Mouse (Mus musculus): ENCODE data around the gene Ina. TPM values are rescaled to one million over a fixed set of nuclear protein-coding genes. Genes with fewer than 3 reads are reported as not detected.

The Ina gene
- polyA plus RNA-seq, 1 experiment, result 0.31 TPM

- H3K4me3 ChIP-seq (ENCODE audit: insufficient read depth, low read depth, low read length), result no peak overlapping the region
- no peak overlapping the region for H3K27ac ChIP-seq (ENCODE audit: insufficient read depth, low read depth, low read length)
- no peak for DNase-seq
- H3K4me1 ChIP-seq (ENCODE audit: control insufficient read depth, insufficient read depth, low read length), result no peaks in the 10 kb centered on the region
- no peaks in the 10 kb centered on the region for H3K36me3 ChIP-seq (ENCODE audit: control insufficient read depth, insufficient read depth, low read length)
- TF ChIP-seq POLR2A (IDR thresholded peaks at IDR 0.05; ENCODE audit: low read depth, low read length) (no peak), CTCF (conservative IDR thresholded peaks at IDR 0.05; ENCODE audit: insufficient read depth, insufficient read length, low read depth, low read length) (no peak)
- no peaks in the 10 kb centered on the region; the same call in 1 of the 2 replicates for H3K27me3 ChIP-seq (replicated peaks; ENCODE audit: control insufficient read depth, insufficient read depth, low read length)
- 81% methylated on average over 13 of the region's 13 CpGs for WGBS
Observed at GRCm38 (mm10) chr19:47023546-47023945, 9.0 kb downstream of the Ina start.

GRCm38 (mm10) chr19:47024954-47025353 lies 10.5 kb downstream of the Ina start:
- 69% methylated on average over 10 of the region's 10 CpGs for WGBS
- TF ChIP-seq POLR2A (IDR thresholded peaks at IDR 0.05; ENCODE audit: low read depth, low read length), result no peak
- TF ChIP-seq CTCF (conservative IDR thresholded peaks at IDR 0.05; ENCODE audit: insufficient read depth, insufficient read length, low read depth, low read length), result no peak
- no peaks in the 10 kb centered on the region for H3K27me3 ChIP-seq (replicated peaks; ENCODE audit: control insufficient read depth, insufficient read depth, low read length)
- H3K27ac ChIP-seq (ENCODE audit: insufficient read depth, low read depth, low read length), result no peak overlapping the region
- DNase-seq, result no peak
- no peaks in the 10 kb centered on the region for H3K36me3 ChIP-seq (ENCODE audit: control insufficient read depth, insufficient read depth, low read length)
- H3K4me1 ChIP-seq (ENCODE audit: control insufficient read depth, insufficient read depth, low read length), result no peaks in the 10 kb centered on the region
- H3K4me3 ChIP-seq (ENCODE audit: insufficient read depth, low read depth, low read length), result no peak overlapping the region

- Histone ChIP-seq H3K27ac (ENCODE audit: insufficient read depth, low read depth, low read length) (no peak overlapping the region), H3K4me1 (ENCODE audit: control insufficient read depth, insufficient read depth, low read length) (no peaks in the 10 kb centered on the region), H3K36me3 (ENCODE audit: control insufficient read depth, insufficient read depth, low read length) (no peaks in the 10 kb centered on the region), H3K27me3 (replicated peaks; ENCODE audit: control insufficient read depth, insufficient read depth, low read length) (no peaks in the 10 kb centered on the region), H3K4me3 (ENCODE audit: insufficient read depth, low read depth, low read length) (no peak overlapping the region)
- TF ChIP-seq CTCF (conservative IDR thresholded peaks at IDR 0.05; ENCODE audit: insufficient read depth, insufficient read length, low read depth, low read length), result no peak
- TF ChIP-seq POLR2A (IDR thresholded peaks at IDR 0.05; ENCODE audit: low read depth, low read length), result no peak
- no peak for DNase-seq
- WGBS, result 76% methylated on average over 4 of the region's 4 CpGs
Observed at GRCm38 (mm10) chr19:47026513-47026912, 12.0 kb downstream of the Ina start.

- H3K4me1 ChIP-seq (ENCODE audit: control insufficient read depth, insufficient read depth, low read length), result no peaks in the 10 kb centered on the region
- no peak for DNase-seq
- H3K4me3 ChIP-seq (ENCODE audit: insufficient read depth, low read depth, low read length), result no peak overlapping the region
- TF ChIP-seq CTCF (conservative IDR thresholded peaks at IDR 0.05; ENCODE audit: insufficient read depth, insufficient read length, low read depth, low read length), result no peak
- TF ChIP-seq POLR2A (IDR thresholded peaks at IDR 0.05; ENCODE audit: low read depth, low read length), result no peak
- no peaks in the 10 kb centered on the region for H3K27me3 ChIP-seq (replicated peaks; ENCODE audit: control insufficient read depth, insufficient read depth, low read length)
- H3K36me3 ChIP-seq (ENCODE audit: control insufficient read depth, insufficient read depth, low read length), result no peaks in the 10 kb centered on the region; the same call in none of the 2 replicates
- 75% methylated on average over 9 of the region's 9 CpGs for WGBS
- no peak overlapping the region for H3K27ac ChIP-seq (ENCODE audit: insufficient read depth, low read depth, low read length)
Observed at GRCm38 (mm10) chr19:47029796-47030195, 15.3 kb downstream of the Ina start.

- no peaks in the 10 kb centered on the region for H3K4me1 ChIP-seq (ENCODE audit: control insufficient read depth, insufficient read depth, low read length)
- H3K4me3 ChIP-seq (ENCODE audit: insufficient read depth, low read depth, low read length), result no peak overlapping the region
- no peak overlapping the region for H3K27ac ChIP-seq (ENCODE audit: insufficient read depth, low read depth, low read length)
- 92% methylated on average over 6 of the region's 6 CpGs for WGBS
- TF ChIP-seq CTCF (conservative IDR thresholded peaks at IDR 0.05; ENCODE audit: insufficient read depth, insufficient read length, low read depth, low read length) (no peak), POLR2A (IDR thresholded peaks at IDR 0.05; ENCODE audit: low read depth, low read length) (no peak)
- no peak for DNase-seq
- no peaks in the 10 kb centered on the region for H3K27me3 ChIP-seq (replicated peaks; ENCODE audit: control insufficient read depth, insufficient read depth, low read length)
- no peaks in the 10 kb centered on the region; the same call in none of the 2 replicates for H3K36me3 ChIP-seq (ENCODE audit: control insufficient read depth, insufficient read depth, low read length)
Observed at GRCm38 (mm10) chr19:47031770-47032169, 17.3 kb downstream of the Ina start.

GRCm38 (mm10) chr19:47034916-47035315 lies 20.4 kb downstream of the Ina start:
- no peak overlapping the region for H3K27ac ChIP-seq (ENCODE audit: insufficient read depth, low read depth, low read length)
- H3K27me3 ChIP-seq (replicated peaks; ENCODE audit: control insufficient read depth, insufficient read depth, low read length), result no peaks in the 10 kb centered on the region
- TF ChIP-seq POLR2A (IDR thresholded peaks at IDR 0.05; ENCODE audit: low read depth, low read length) (no peak), CTCF (conservative IDR thresholded peaks at IDR 0.05; ENCODE audit: insufficient read depth, insufficient read length, low read depth, low read length) (no peak)
- no peak overlapping the region for H3K4me3 ChIP-seq (ENCODE audit: insufficient read depth, low read depth, low read length)
- DNase-seq, result no peak
- peaks cover 1% of the 10 kb centered on the region for H3K36me3 ChIP-seq (ENCODE audit: control insufficient read depth, insufficient read depth, low read length)
- 88% methylated on average over 4 of the region's 4 CpGs for WGBS
- no peaks in the 10 kb centered on the region for H3K4me1 ChIP-seq (ENCODE audit: control insufficient read depth, insufficient read depth, low read length)

- no peaks in the 10 kb centered on the region for H3K4me1 ChIP-seq (ENCODE audit: control insufficient read depth, insufficient read depth, low read length)
- 88% methylated on average over 3 of the region's 3 CpGs for WGBS
- DNase-seq, result no peak
- TF ChIP-seq POLR2A (IDR thresholded peaks at IDR 0.05; ENCODE audit: low read depth, low read length) (no peak), CTCF (conservative IDR thresholded peaks at IDR 0.05; ENCODE audit: insufficient read depth, insufficient read length, low read depth, low read length) (no peak)
- H3K4me3 ChIP-seq (ENCODE audit: insufficient read depth, low read depth, low read length), result no peak overlapping the region
- H3K27me3 ChIP-seq (replicated peaks; ENCODE audit: control insufficient read depth, insufficient read depth, low read length), result no peaks in the 10 kb centered on the region
- peaks cover 1% of the 10 kb centered on the region for H3K36me3 ChIP-seq (ENCODE audit: control insufficient read depth, insufficient read depth, low read length)
- no peak overlapping the region for H3K27ac ChIP-seq (ENCODE audit: insufficient read depth, low read depth, low read length)
Observed at GRCm38 (mm10) chr19:47036596-47036995, 22.1 kb downstream of the Ina start.

Measured in kidney, adult 2 months (tissue).